Mouse (Mus musculus) kidney, postnatal 0 days (tissue): ENCODE data around the gene Abcg1. TPM values are rescaled to one million over a fixed set of nuclear protein-coding genes. Genes with fewer than 3 reads are reported as not detected.

Experiments
- ATAC-seq: fragments of 200-750 bp; cut with Nextera tagmentation; replicated peaks from 2 replicates; pipeline ENCODE4 v1.8.0; 2017; ENCODE audit warnings: low read depth, moderate number of reproducible peaks, moderate TSS enrichment, moderate library complexity; ENCODE audit not compliant: low FRiP score
- DNase-seq: peaks from one replicate; pipeline ENCODE4 v3.0.0-alpha.2; 2016; ENCODE audit warnings: low spot score
- H3K27ac ChIP-seq: fragments of 300-500 bp; sonication (generic); 2 replicates; pipeline ENCODE4 v1.5.1; 2014; ENCODE audit warnings: mild to moderate bottlenecking
- H3K27me3 ChIP-seq: fragments of 300-500 bp; sonication (generic); 2 replicates; pipeline ENCODE4 v1.6.1; 2014; ENCODE audit warnings: low read length, mixed read lengths; ENCODE audit not compliant: insufficient read depth
- H3K36me3 ChIP-seq: fragments of 300-500 bp; sonication (generic); 2 replicates; pipeline ENCODE4 v1.6.1; 2014; ENCODE audit warnings: low read length, mixed read lengths; ENCODE audit not compliant: insufficient read depth
- H3K4me1 ChIP-seq: fragments of 300-500 bp; sonication (generic); replicated peaks from 2 replicates; pipeline ENCODE4 v1.6.1; 2014; ENCODE audit warnings: antibody characterized with exemption, low read length, mixed read lengths; ENCODE audit not compliant: insufficient read depth
- H3K4me2 ChIP-seq: fragments of 300-500 bp; sonication (generic); 2 replicates; pipeline ENCODE4 v1.6.1; 2014; ENCODE audit warnings: mild to moderate bottlenecking, low read length, moderate library complexity, mixed read lengths
- H3K4me3 ChIP-seq: fragments of 300-500 bp; sonication (generic); replicated peaks from 2 replicates; pipeline ENCODE4 v1.5.1; 2014; ENCODE audit warnings: low read depth, low read length
- H3K9ac ChIP-seq: fragments of 300-500 bp; sonication (generic); 2 replicates; pipeline ENCODE4 v1.6.1; 2014; ENCODE audit warnings: low read depth, low read length
- H3K9me3 ChIP-seq: fragments of 300-500 bp; sonication (generic); replicated peaks from 2 replicates; pipeline ENCODE4 v1.6.1; 2016; ENCODE audit warnings: low read length, inconsistent platforms, mixed read lengths
- CTCF ChIP-seq: IDR thresholded peaks from 2 replicates; pipeline ENCODE4 v1.5.1; 2016; ENCODE audit warnings: antibody characterized with exemption, low read depth, mild to moderate bottlenecking, moderate library complexity
- WGBS: fragments of 180-500 bp; shearing (Covaris S2); extraction: QIAGEN DNeasy Blood & Tissue Kit; methylation state at CpG from one replicate; pipeline ENCODE4 v1.1.7; 2014; 5-methylcytosine and 5-hydroxymethylcytosine counted together
- polyA plus RNA-seq: library from polyadenylated mRNA; unstranded; fragments of >200 nt; fragmentation: Nextera tagmentation; extraction: Ambion mirVana; gene quantifications from 2 replicates; pipeline ENCODE4 v1.2.1, GENCODE M21; 2015

Abcg1 gene
- polyA plus RNA-seq, 1 experiment from 2014 or later, result 8.8 TPM

DNA sequence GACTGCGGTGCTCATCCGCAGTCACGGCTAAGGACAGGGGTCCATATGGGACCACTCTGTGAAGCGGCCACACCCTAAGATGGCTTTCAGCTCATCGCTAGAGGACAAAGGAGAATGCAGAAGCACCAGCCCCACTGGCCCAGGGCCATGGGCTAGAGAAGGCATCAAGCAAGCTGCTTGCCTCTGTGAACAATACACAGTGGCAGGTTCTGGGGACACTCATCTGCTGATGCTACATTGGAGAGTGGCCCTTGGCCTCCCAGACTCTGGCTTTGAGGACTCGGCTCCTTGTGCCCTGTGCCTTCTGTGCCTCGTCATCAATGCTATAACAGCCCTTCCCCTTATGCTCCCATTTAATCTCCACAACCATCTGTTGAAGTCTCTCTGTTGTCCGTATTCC lies 36.2 kb upstream of the Abcg1 start:
- no peak for TF ChIP-seq CTCF
- H3K4me1 ChIP-seq, result no peaks in the 10 kb centered on the region

DNA sequence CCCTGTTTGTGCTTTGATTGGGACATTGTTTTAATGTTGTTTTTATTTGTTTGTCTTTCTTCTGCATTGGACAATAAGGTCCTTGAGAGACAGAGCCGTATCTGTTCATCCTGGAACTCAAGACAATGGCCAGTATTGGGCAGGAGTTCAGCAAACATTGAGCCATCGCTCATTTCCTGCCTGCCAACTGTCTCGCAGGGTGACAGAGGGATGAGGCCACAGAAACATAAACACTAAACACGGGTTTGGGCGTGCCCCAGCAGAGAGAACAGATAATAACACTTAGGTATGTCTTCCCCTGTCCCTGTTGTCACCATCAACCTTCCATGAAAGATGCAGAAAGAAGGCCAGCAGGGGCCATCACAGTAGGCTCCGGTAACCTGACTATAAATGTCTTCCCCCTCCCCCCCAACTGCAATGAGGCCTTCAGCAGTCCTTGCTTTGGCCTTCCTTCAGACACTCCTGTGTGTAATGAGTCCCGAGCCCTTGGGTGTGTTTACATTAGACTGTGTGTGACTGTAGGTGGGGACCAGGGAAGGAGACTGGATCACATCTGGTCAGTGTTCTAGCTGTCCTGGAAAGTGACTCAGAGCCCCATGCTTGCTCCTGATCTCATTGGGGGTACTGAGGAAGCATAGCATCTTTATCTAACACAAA lies 33.2 kb upstream of the Abcg1 start:
- no peak for DNase-seq
- no peaks in the 10 kb centered on the region for H3K9me3 ChIP-seq

More for the DNA sequence above, 36.2 kb upstream of the Abcg1 start:
- no peak overlapping the region for H3K4me2 ChIP-seq
- H3K9me3 ChIP-seq, result no peaks in the 10 kb centered on the region
- H3K27me3 ChIP-seq, result no peaks in the 10 kb centered on the region
- 84% methylated on average over 8 of the region's 8 CpGs for WGBS
- H3K27ac ChIP-seq, result no peak overlapping the region
- no peak overlapping the region for H3K4me3 ChIP-seq
- DNase-seq (no peak), ATAC-seq (no peak)
- no peaks in the 10 kb centered on the region for H3K36me3 ChIP-seq
- H3K9ac ChIP-seq, result no peak overlapping the region

DNA sequence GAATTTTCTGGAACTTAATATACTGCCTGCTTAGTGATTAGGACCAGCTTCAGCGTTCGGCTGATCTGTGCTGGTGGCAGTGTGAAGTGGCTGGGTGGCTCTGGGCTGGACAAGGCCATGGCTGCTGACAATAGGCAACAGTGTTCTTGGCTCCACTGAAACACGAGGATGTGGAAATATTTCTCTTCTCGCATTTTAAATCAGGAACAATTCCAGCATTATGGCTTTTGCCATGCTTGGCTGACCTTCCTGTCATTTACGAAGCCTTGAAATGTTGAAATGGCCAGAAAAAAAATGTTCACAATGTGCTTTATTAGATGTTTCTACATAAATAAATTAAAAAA lies 32.7 kb upstream of the Abcg1 start:
- DNase-seq, result no peak
- Histone ChIP-seq H3K27ac (no peak overlapping the region), H3K9me3 (no peaks in the 10 kb centered on the region), H3K9ac (no peak overlapping the region), H3K4me2 (no peak overlapping the region), H3K27me3 (no peaks in the 10 kb centered on the region), H3K4me1 (no peaks in the 10 kb centered on the region), H3K36me3 (no peaks in the 10 kb centered on the region), H3K4me3 (no peak overlapping the region)
- 56% methylated on average over 5 of the region's 5 CpGs for WGBS
- no peak for TF ChIP-seq CTCF
- ATAC-seq, result no peak

More for the DNA sequence above, 33.2 kb upstream of the Abcg1 start:
- Histone ChIP-seq H3K4me2 (no peak overlapping the region), H3K27me3 (no peaks in the 10 kb centered on the region), H3K27ac (no peak overlapping the region), H3K4me3 (no peak overlapping the region), H3K36me3 (no peaks in the 10 kb centered on the region), H3K4me1 (no peaks in the 10 kb centered on the region), H3K9ac (no peak overlapping the region)
- WGBS, result 55% methylated on average over 7 of the region's 7 CpGs
- no peak for ATAC-seq
- no peak for TF ChIP-seq CTCF

DNA sequence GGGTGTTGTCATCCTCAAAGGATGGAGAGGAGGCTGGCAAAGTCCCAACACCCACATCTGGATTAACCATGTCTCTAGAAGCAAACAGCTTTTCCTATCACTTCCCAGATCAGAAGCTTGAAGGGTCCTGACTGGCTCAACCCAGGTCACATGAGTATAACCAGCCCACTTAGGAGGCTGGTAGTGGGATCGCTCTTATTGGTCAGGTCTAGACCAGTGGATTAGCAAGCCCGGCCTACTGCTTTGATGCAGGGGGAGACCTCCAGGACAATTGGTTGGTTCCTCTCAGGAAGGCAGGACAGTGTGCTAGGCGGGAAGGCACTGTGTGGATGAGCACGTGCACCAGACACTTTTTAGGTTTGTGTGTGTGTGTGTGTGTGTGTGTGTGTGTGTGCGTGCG lies 30.5 kb upstream of the Abcg1 start:
- Histone ChIP-seq H3K4me3 (no peak overlapping the region), H3K9ac (no peak overlapping the region), H3K27ac (no peak overlapping the region), H3K36me3 (no peaks in the 10 kb centered on the region), H3K4me1 (no peaks in the 10 kb centered on the region), H3K27me3 (no peaks in the 10 kb centered on the region), H3K4me2 (no peak overlapping the region), H3K9me3 (no peaks in the 10 kb centered on the region)
- DNase-seq (no peak), ATAC-seq (no peak)
- WGBS, result 84% methylated on average over 6 of the region's 6 CpGs
- no peak for TF ChIP-seq CTCF

DNA sequence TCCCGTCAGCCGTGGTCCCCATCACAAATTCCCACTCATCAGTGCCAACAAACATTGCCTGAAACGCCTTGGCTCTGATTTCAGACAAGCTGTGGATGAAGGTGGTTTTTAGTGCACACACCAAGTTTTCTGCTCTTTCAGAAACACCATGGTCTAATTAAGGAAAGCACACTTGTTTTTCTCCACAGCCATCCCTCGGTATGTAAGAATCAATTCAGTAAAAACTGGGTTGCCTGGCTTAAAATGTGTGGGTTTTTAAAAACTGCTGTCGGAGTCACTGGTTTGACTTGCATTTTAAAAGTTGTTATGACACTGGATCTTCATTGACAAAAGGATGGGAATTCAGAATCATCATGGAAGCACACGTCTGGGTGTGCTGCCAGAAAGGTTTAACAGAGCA lies 29.8 kb upstream of the Abcg1 start:
- Histone ChIP-seq H3K9ac (no peak overlapping the region), H3K27me3 (no peaks in the 10 kb centered on the region), H3K27ac (no peak overlapping the region), H3K4me2 (no peak overlapping the region), H3K9me3 (no peaks in the 10 kb centered on the region), H3K36me3 (no peaks in the 10 kb centered on the region), H3K4me3 (no peak overlapping the region), H3K4me1 (no peaks in the 10 kb centered on the region)
- DNase-seq, result no peak
- WGBS, result 88% methylated on average over 6 of the region's 6 CpGs
- no peak for TF ChIP-seq CTCF
- ATAC-seq, result no peak

DNA sequence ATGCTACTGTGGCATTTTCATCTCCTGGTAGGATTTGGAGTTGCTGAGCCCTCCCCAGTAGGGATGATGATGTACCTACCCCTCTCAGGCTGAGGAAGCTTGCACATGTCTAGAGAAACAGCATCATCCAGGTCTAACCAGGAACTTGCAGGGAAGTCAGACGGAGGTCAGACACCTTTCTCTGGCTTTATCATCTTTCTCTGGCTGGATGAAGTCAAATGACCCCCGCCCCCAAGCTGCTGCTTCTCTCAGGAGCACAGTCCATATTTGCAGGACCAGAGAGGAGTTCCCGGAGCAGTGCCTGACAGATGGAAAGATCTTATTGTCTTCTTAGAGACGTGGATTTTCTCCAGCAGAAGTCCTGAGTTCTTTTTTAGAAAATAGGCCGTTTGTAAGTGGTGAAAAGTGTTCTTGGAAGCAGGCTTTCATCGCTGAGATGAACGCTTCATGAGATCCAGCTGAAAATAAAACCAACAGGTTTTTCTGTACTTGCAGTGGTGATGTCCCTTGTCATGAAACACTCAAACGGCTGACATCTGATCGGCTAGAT lies 28.6 kb upstream of the Abcg1 start:
- no peak for DNase-seq
- H3K36me3 ChIP-seq, result no peaks in the 10 kb centered on the region
- no peak for TF ChIP-seq CTCF

GRCm38 (mm10) chr17:31029407-31029806 lies 28.1 kb upstream of the Abcg1 start:
- DNase-seq (no peak), ATAC-seq (no peak)
- TF ChIP-seq CTCF, result no peak
- no peak overlapping the region for H3K9ac ChIP-seq
- no peak overlapping the region for H3K4me2 ChIP-seq
- no peaks in the 10 kb centered on the region for H3K9me3 ChIP-seq
- no peaks in the 10 kb centered on the region for H3K27me3 ChIP-seq
- no peak overlapping the region for H3K4me3 ChIP-seq
- H3K36me3 ChIP-seq, result no peaks in the 10 kb centered on the region
- no peaks in the 10 kb centered on the region for H3K4me1 ChIP-seq
- no peak overlapping the region for H3K27ac ChIP-seq
- 78% methylated on average over 4 of the region's 4 CpGs for WGBS

More for the DNA sequence above, 28.6 kb upstream of the Abcg1 start:
- H3K9ac ChIP-seq, result no peak overlapping the region
- 65% methylated on average over 9 of the region's 9 CpGs for WGBS
- H3K27me3 ChIP-seq, result no peaks in the 10 kb centered on the region
- no peaks in the 10 kb centered on the region for H3K4me1 ChIP-seq
- H3K9me3 ChIP-seq, result no peaks in the 10 kb centered on the region
- H3K4me3 ChIP-seq, result no peak overlapping the region
- H3K27ac ChIP-seq, result no peak overlapping the region
- no peak for ATAC-seq
- H3K4me2 ChIP-seq, result no peak overlapping the region
